Mouse (Mus musculus): ENCODE measurements around the gene Jak2. TPM values are rescaled to one million over a fixed set of nuclear protein-coding genes. Genes with fewer than 3 reads are reported as not detected.

Gene Jak2
- total RNA-seq, 2 experiments from 2014 or later = 14.5 to 15.2 TPM

- intact Hi-C loops (cut with DNase I) = loop anchor here (5.0 kb wide), 1 partner anchor 54 kb away; no protein-coding TSS in a partner anchor
- DNase-seq = no peak
These were observed 99.4 kb downstream of the Jak2 start for GRCm38 (mm10) chr19:29350991-29351390.

GRCm38 (mm10) chr19:29354895-29355877 is 103.6 kb downstream of the Jak2 start:
- peak; percentile 90 to 93 for DNase-seq
- intact Hi-C loops (cut with DNase I) = loop anchor here (1.0 to 5.0 kb wide), 6 partner anchors 58 to 579 kb away; partner anchors contain the start of gene Jak2

DNA sequence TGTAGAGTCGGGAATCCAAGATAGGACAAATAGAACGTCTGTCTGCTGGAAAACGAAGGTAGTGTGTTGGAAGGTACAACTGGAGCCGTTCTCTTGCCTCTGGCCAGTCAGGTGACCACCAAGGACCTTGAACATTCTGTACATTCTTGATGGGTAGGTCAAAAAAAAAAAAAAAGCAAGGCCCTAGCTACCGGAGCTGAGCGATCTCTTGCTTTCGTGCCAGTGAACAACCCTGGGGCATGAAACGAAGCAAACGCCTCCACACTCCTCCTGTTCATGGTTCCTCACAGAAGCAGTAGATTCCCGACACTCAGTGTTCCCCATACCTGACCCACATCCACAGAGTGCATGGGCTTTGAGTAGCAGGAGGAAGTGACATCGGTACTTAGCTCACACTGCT is 104.7 kb downstream of the Jak2 start:
- intact Hi-C loops (cut with DNase I) = loop anchor here (5.0 kb wide), 1 partner anchor 104 kb away; the partner anchor contains the start of gene Jak2
- DNase-seq = no peak

DNA sequence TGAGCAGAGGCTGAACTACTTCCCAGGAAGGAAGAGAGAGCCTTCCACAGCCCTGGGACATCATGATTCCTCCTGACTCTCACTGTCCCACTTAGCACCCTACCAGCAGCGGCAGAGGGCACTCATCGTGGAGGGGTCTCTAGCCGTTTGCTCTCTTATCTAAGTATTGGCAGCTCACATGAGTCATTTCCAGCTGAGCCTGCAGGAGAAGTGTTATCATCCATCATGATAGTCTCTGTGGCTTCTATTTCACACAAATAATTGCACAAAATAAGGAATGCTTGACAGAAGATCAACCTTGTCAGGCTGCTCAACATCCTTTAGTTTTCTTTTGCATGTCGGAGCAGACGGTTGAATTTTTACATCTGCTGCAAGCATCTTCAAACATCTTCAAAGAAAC is 108.6 kb downstream of the Jak2 start:
- intact Hi-C loops (cut with DNase I) = loop anchor here (5.0 kb wide), 1 partner anchor 202 kb away; no protein-coding TSS in a partner anchor
- DNase-seq = no peak

- intact Hi-C loops (cut with DNase I) = loop anchor here (5.0 kb wide), 1 partner anchor 201 kb away; no protein-coding TSS in a partner anchor
- peak; percentile 89 to 90 for DNase-seq
These were observed 110.0 kb downstream of the Jak2 start for GRCm38 (mm10) chr19:29361468-29362130.

DNA sequence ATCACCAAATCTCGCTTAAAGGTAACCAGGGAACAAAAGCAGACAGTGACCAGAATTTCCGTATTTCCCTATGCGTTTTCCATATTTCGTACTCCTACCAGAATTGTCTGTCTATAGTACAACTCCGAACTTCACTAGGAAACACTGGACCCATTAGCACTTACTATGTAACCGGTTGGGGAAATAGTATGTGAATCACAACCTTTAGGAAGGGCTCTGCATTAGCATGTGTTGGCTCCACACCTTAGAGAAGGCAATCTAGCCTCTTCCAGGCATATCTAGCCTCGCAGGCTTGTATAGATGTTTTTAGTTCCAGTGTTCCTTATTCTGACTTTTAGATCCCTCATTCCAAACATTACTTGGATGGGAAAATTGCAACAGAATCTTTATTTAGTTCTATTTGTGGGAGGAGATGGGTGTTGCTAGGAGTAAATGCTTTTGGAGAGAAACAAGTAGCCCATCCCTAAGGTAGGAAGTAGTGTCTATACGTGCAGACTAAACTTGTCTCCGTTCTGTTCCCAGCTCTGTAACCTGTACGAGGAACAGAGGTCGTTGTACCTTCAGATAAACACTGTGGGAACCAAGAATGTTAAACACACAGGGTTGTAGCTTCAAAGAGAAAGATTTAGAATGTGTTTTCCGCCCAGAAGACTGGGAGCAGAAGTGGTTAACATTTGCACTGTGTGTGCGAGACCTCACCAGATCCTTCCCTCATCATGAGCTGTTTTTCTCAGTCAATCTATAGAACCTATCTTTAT is 110.7 kb downstream of the Jak2 start:
- intact Hi-C loops (cut with DNase I) = loop anchor here (5.0 kb wide), 1 partner anchor 200 kb away; no protein-coding TSS in a partner anchor
- no peak for DNase-seq

Other genes with a start within 250 kb of the Jak2 start
- gene Ak3, start 203.9 kb upstream of the Jak2 start, total RNA-seq (2021) = 10 to 100 TPM; 86.6 to 88.6 TPM
- 1 to 10 TPM; 5.6 to 6.8 TPM for gene Rcl1, start 150.5 kb upstream of the Jak2 start, total RNA-seq (2021)
- under 1 TPM in 1 of 2 experiments, not detected in 1; 0.32 TPM for gene Insl6, start 73.5 kb downstream of the Jak2 start, total RNA-seq (2021)
- not detected for gene Rln1, start 82.8 kb downstream of the Jak2 start, total RNA-seq (2021)
- gene Plgrkt, start 115.6 kb downstream of the Jak2 start, total RNA-seq (2021) = 10 to 100 TPM; 28.9 to 30.4 TPM
- 1 to 10 TPM in 1 of 2 experiments, under 1 TPM in 1; 0.84 to 1.5 TPM for gene Cd274, start 115.6 kb downstream of the Jak2 start, total RNA-seq (2021)
- gene Pdcd1lg2, start 159.1 kb downstream of the Jak2 start, total RNA-seq (2021) = not detected

Data from heart, postnatal 14 days (tissue).